Comparison of ENCODE assay signal across 12 mouse cellular contexts in the genomic region with DNA sequence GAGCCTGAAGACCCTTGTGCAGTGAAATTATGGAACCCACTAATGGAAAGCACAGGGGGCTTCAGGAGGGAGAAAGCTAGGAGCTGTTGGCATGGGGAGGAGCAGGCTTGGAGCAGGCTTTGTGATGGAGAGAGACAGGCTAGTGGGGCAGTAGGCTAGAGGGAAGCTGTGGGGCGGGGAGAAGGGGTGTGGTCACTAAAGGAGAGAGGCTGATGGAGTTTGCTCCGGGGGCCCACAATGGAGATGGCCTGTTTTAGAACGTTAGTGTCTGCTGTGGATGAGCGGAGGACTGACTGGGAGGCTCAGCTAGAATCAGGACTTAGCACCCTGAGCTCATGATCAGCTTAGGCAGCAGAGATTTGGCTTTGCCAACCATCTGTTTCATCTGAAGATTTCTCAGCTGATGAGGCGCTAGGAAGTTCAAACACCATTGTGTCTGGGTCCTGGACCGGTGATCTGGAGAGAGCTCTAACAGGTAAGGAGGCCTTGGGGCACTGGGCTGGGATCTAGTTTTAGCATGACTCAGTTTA. TPM values are rescaled to one million over a fixed set of nuclear protein-coding genes. Genes with fewer than 3 reads are reported as not detected.
A peak's percentile ranks its signal among the peaks of the same experiment; 100 is the strongest.
DNase-seq lines count a peak whose midpoint lies in the region; ATAC-seq lines count a peak whose summit lies in the region.
"Had no signal": no experiment of that assay in that cellular context is flagged by ENCODE, and none has a peak within 500 bp of the region (broad histone marks: within the 10 kb centered on the region; RNA-seq: fewer than 3 reads in every experiment).

No protein-coding gene starts in this region.

- H3K4me1 ChIP-seq in heart, embryonic 10.5 days = peaks cover 28% of the 10 kb centered on the region
- peaks cover 73% of the 10 kb centered on the region for H3K4me1 ChIP-seq in megakaryocyte, embryonic 14.5 days
- peaks cover 24% of the 10 kb centered on the region for H3K4me1 ChIP-seq in liver, embryonic 11.5 days (replicated peaks; ENCODE audit: control insufficient read depth, insufficient read depth, low read length)

- H3K4me3 ChIP-seq in heart, embryonic 10.5 days = peak overlapping the region; percentile 56
- peak overlapping the region; percentile 91 for H3K4me3 ChIP-seq in megakaryocyte, embryonic 14.5 days (replicated peaks)
- H3K4me3 ChIP-seq in liver, embryonic 11.5 days (ENCODE audit: low read depth, low read length) = peak overlapping the region; percentile 21

- DNase-seq in heart, embryonic 10.5 days (ENCODE audit: low spot score) = no peak
- no peak for DNase-seq in heart, postnatal 36 days
- DNase-seq in liver, embryonic 11.5 days (ENCODE audit: low spot score) = no peak
- peak; percentile 22 for DNase-seq in retina, embryonic 14.5 days (ENCODE audit: low spot score)
- DNase-seq in right cerebral cortex, postnatal 25 days = no peak
- DNase-seq: embryo, embryonic 11 days; right cerebral cortex, adult 18-20 months; thymus, adult 18-20 months had no signal

- ATAC-seq in megakaryocyte, adult 5-6 weeks (ENCODE audit: poor library complexity, severe bottlenecking) = no peak
- no peak for ATAC-seq in liver, embryonic 11.5 days (replicated peaks; ENCODE audit: low FRiP score)
- no peak for ATAC-seq in megakaryocyte-erythroid progenitor cell, adult 5-6 weeks (replicated peaks; ENCODE audit: low FRiP score, low TSS enrichment, poor library complexity, severe bottlenecking)
- ATAC-seq: forebrain, embryonic 16.5 days had no signal

- H3K9ac ChIP-seq in liver, embryonic 11.5 days (ENCODE audit: low read depth, low read length) = no peak overlapping the region

- H3K27ac ChIP-seq in heart, embryonic 10.5 days = peak overlapping the region; percentile 63
- H3K27ac ChIP-seq in liver, embryonic 11.5 days (ENCODE audit: low read depth, low read length) = no peak overlapping the region

- H3K4me2 ChIP-seq in liver, embryonic 11.5 days = peak overlapping the region; percentile 34; the same call in 1 of the 2 replicates

- H3K9me3 ChIP-seq in heart, embryonic 10.5 days = no peaks in the 10 kb centered on the region
- H3K9me3 ChIP-seq in megakaryocyte, embryonic 14.5 days = peaks cover 5% of the 10 kb centered on the region; the same call in 1 of the 2 replicates
- no peaks in the 10 kb centered on the region for H3K9me3 ChIP-seq in liver, embryonic 11.5 days (ENCODE audit: control insufficient read depth, low read length)

- intact Hi-C loops in heart, postnatal 36 days (cut with DNase I) = no loop called here

- WGBS in heart, embryonic 10.5 days = 48% methylated on average over 6 of the region's 6 CpGs
- WGBS in liver, embryonic 11.5 days = 38% methylated on average over 6 of the region's 6 CpGs

- peaks cover 39% of the 10 kb centered on the region for H3K27me3 ChIP-seq in heart, embryonic 10.5 days (ENCODE audit: insufficient read depth, poor library complexity, severe bottlenecking)
- peaks cover 43% of the 10 kb centered on the region for H3K27me3 ChIP-seq in megakaryocyte, embryonic 14.5 days (replicated peaks)
- peaks cover 5% of the 10 kb centered on the region; the same call in 1 of the 2 replicates for H3K27me3 ChIP-seq in liver, embryonic 11.5 days (replicated peaks; ENCODE audit: control insufficient read depth, insufficient read depth, low read length)

- H3K36me3 ChIP-seq in heart, embryonic 10.5 days = no peaks in the 10 kb centered on the region
- peaks cover 6% of the 10 kb centered on the region for H3K36me3 ChIP-seq in megakaryocyte, embryonic 14.5 days (replicated peaks; ENCODE audit: low read length)
- H3K36me3 ChIP-seq in liver, embryonic 11.5 days (ENCODE audit: control insufficient read depth, insufficient read depth, low read length) = no peaks in the 10 kb centered on the region

RNA-seq across cellular contexts. Expression of a gene that starts 1.2 kb away (rescaled TPM):
- 26.6 and 32.4 TPM in 2 replicates for polyA plus RNA-seq in heart, embryonic 10.5 days (2016; fragmentation: Nextera tagmentation; extraction: Ambion mirVana)
- total RNA-seq in heart, postnatal 36 days (2021) = 10 to 100 TPM in 1 of 2 experiments, 1 to 10 TPM in 1; 9.3 to 13.7 TPM
- 67.9 and 94.9 TPM in 2 replicates for polyA plus RNA-seq in megakaryocyte, embryonic 14.5 days (2012; ENCODE audit: insufficient read depth, low replicate concordance)
- 14.7 and 19.8 TPM in 2 replicates for total RNA-seq in megakaryocyte, adult 5-6 weeks (2015)
- total RNA-seq in megakaryocyte, adult 5-6 weeks (2017) = 13.7 and 20.0 TPM in 2 replicates
- polyA plus RNA-seq in liver, embryonic 11.5 days (2014; fragmentation: Nextera tagmentation; extraction: Ambion mirVana) = 6.4 and 7.9 TPM in 2 replicates
- total RNA-seq in megakaryocyte-erythroid progenitor cell, adult 5-6 weeks (2014; fragmentation: Nextera tagmentation) = 5.9 and 8.9 TPM in 2 replicates
- 3.4 and 5.7 TPM in 2 replicates for total RNA-seq in megakaryocyte-erythroid progenitor cell, adult 5-6 weeks (2017)

RNA-seq across cellular contexts. Expression of a gene that starts 6.5 kb away (rescaled TPM):
- polyA plus RNA-seq in heart, embryonic 10.5 days (2016; fragmentation: Nextera tagmentation; extraction: Ambion mirVana) = 43.2 and 60.8 TPM in 2 replicates
- total RNA-seq in heart, postnatal 36 days (2021) = 10 to 100 TPM; 15.3 to 23.5 TPM
- 10.2 and 30.7 TPM in 2 replicates for polyA plus RNA-seq in megakaryocyte, embryonic 14.5 days (2012; ENCODE audit: insufficient read depth, low replicate concordance)
- total RNA-seq in megakaryocyte, adult 5-6 weeks (2015) = 92.0 and 95.7 TPM in 2 replicates
- 64.0 and 66.6 TPM in 2 replicates for total RNA-seq in megakaryocyte, adult 5-6 weeks (2017)
- 19.5 and 22.3 TPM in 2 replicates for polyA plus RNA-seq in liver, embryonic 11.5 days (2014; fragmentation: Nextera tagmentation; extraction: Ambion mirVana)
- total RNA-seq in megakaryocyte-erythroid progenitor cell, adult 5-6 weeks (2014; fragmentation: Nextera tagmentation) = 4.4 and 5.0 TPM in 2 replicates
- 4.0 and 4.6 TPM in 2 replicates for total RNA-seq in megakaryocyte-erythroid progenitor cell, adult 5-6 weeks (2017)

RNA-seq across cellular contexts. Expression of a gene that starts 19.2 kb away (rescaled TPM):
- 0.31 and 0.42 TPM in 2 replicates for polyA plus RNA-seq in heart, embryonic 10.5 days (2016; fragmentation: Nextera tagmentation; extraction: Ambion mirVana)
- 100 to 1,000 TPM; 174 to 180 TPM for total RNA-seq in heart, postnatal 36 days (2021)
- polyA plus RNA-seq in megakaryocyte, embryonic 14.5 days (2012; ENCODE audit: insufficient read depth, low replicate concordance) = 11.0 and 11.8 TPM in 2 replicates
- 12.6 and 17.3 TPM in 2 replicates for total RNA-seq in megakaryocyte, adult 5-6 weeks (2015)
- total RNA-seq in megakaryocyte, adult 5-6 weeks (2017) = 2.3 TPM in 1 of 2 replicates, not detected in the other
- polyA plus RNA-seq in liver, embryonic 11.5 days (2014; fragmentation: Nextera tagmentation; extraction: Ambion mirVana) = 0.48 and 0.74 TPM in 2 replicates
- 5.6 and 7.5 TPM in 2 replicates for total RNA-seq in megakaryocyte-erythroid progenitor cell, adult 5-6 weeks (2014; fragmentation: Nextera tagmentation)
- total RNA-seq in megakaryocyte-erythroid progenitor cell, adult 5-6 weeks (2017) = 0.56 and 3.2 TPM in 2 replicates
- polyA plus RNA-seq: forebrain, embryonic 16.5 days had no signal

Comparison
In these comparisons a context has a peak if more than half of its experiments do, and no peak if none do; other contexts are left out.
1. H3K4me3 ChIP-seq: peak in every context shown above with its lines; median percentile 91 in megakaryocyte, embryonic 14.5 days; 56 in heart, embryonic 10.5 days; 21 in liver, embryonic 11.5 days.
2. RNA of a gene that starts 19.2 kb away (total RNA-seq): 174 to 180 TPM in heart, postnatal 36 days; 2.3 to 17.3 TPM in megakaryocyte, adult 5-6 weeks and 0.56 to 7.5 TPM in megakaryocyte-erythroid progenitor cell, adult 5-6 weeks; every median in the first group is over 4 times any median in the second.